Mouse (Mus musculus) left cerebral cortex, postnatal 4 days (tissue): ENCODE data around the gene Ptgdr2. TPM values are rescaled to one million over a fixed set of nuclear protein-coding genes. Genes with fewer than 3 reads are reported as not detected.

ENCODE experiments used
- DNase-seq: peaks from one replicate; pipeline ENCODE4 v3.0.0-alpha.2; 2022
- intact Hi-C: fragments of 180-260 bp; cut with DNase I; formaldehyde crosslinking; loops from one replicate; pipeline ENCODE4 v1.15.1; 2025
- total RNA-seq, 2 experiments: library from RNA; stranded (reverse); gene quantifications; 2 replicates each; pipeline ENCODE4 v1.2.3; 2021

Gene Ptgdr2
- total RNA-seq, 2 experiments from 2014 or later, result 0.28 to 0.38 TPM

GRCm38 (mm10) chr19:10926666-10927065 is 10.3 kb upstream of the Ptgdr2 start:
- DNase-seq, result no peak
- intact Hi-C loops, result no loop called here

- intact Hi-C loops, result no loop called here
- DNase-seq, result no peak
Measured at GRCm38 (mm10) chr19:10930641-10931040, 6.3 kb upstream of the Ptgdr2 start.

- DNase-seq, result no peak
- intact Hi-C loops, result no loop called here
Measured at GRCm38 (mm10) chr19:10935029-10935428, 1.9 kb upstream of the Ptgdr2 start.

GRCm38 (mm10) chr19:10936077-10936476 is 883 bp upstream of the Ptgdr2 start:
- intact Hi-C loops, result no loop called here
- no peak for DNase-seq

- intact Hi-C loops, result no loop called here
- DNase-seq, result no peak
Measured at GRCm38 (mm10) chr19:10938771-10939170, 1.8 kb downstream of the Ptgdr2 start.

- intact Hi-C loops, result no loop called here
- DNase-seq, result peak; percentile 86
Measured at GRCm38 (mm10) chr19:10940097-10940800, 3.3 kb downstream of the Ptgdr2 start.

GRCm38 (mm10) chr19:10940801-10941457 is 4.0 kb downstream of the Ptgdr2 start:
- intact Hi-C loops, result no loop called here
- DNase-seq, result peak; percentile 36

GRCm38 (mm10) chr19:10943955-10944354 is 7.0 kb downstream of the Ptgdr2 start:
- DNase-seq, result no peak
- intact Hi-C loops, result no loop called here

- no peak for DNase-seq
- intact Hi-C loops, result no loop called here
Measured at GRCm38 (mm10) chr19:10946506-10946905, 9.5 kb downstream of the Ptgdr2 start.

- intact Hi-C loops, result no loop called here
Measured at GRCm38 (mm10) chr19:10947219-10947618, 10.3 kb downstream of the Ptgdr2 start.

GRCm38 (mm10) chr19:10948416-10948815 is 11.5 kb downstream of the Ptgdr2 start:
- no peak for DNase-seq
- intact Hi-C loops, result no loop called here

More at GRCm38 (mm10) chr19:10947219-10947618, 10.3 kb downstream of the Ptgdr2 start:
- DNase-seq, result no peak

GRCm38 (mm10) chr19:10949112-10949511 is 12.2 kb downstream of the Ptgdr2 start, which contains the start of gene Ccdc86:
Gene Ccdc86, minus strand, starts transcription at chr19:10949266.
- peak; percentile 97 for DNase-seq
- intact Hi-C loops, result no loop called here

- intact Hi-C loops, result no loop called here
- no peak for DNase-seq
Measured at GRCm38 (mm10) chr19:10949558-10949957, 12.6 kb downstream of the Ptgdr2 start.

GRCm38 (mm10) chr19:10952021-10952939 is 15.3 kb downstream of the Ptgdr2 start:
- intact Hi-C loops, result no loop called here
- DNase-seq, result peak; percentile 28

GRCm38 (mm10) chr19:10959085-10959977 is 22.4 kb downstream of the Ptgdr2 start:
- DNase-seq, result peak; percentile 44
- intact Hi-C loops, result no loop called here

GRCm38 (mm10) chr19:10959978-10960346 is 23.0 kb downstream of the Ptgdr2 start:
- intact Hi-C loops, result loop anchor here (5.0 kb wide), 1 partner anchor 293 kb away; no protein-coding TSS in a partner anchor
- DNase-seq, result no peak

GRCm38 (mm10) chr19:10965721-10966120 is 28.8 kb downstream of the Ptgdr2 start:
- intact Hi-C loops, result no loop called here

GRCm38 (mm10) chr19:10968578-10968977 is 31.6 kb downstream of the Ptgdr2 start:
- intact Hi-C loops, result no loop called here
- DNase-seq, result no peak

More at GRCm38 (mm10) chr19:10965721-10966120, 28.8 kb downstream of the Ptgdr2 start:
- no peak for DNase-seq

GRCm38 (mm10) chr19:10970457-10970856 is 33.5 kb downstream of the Ptgdr2 start:
- no peak for DNase-seq
- intact Hi-C loops, result no loop called here

- DNase-seq, result no peak
- intact Hi-C loops, result no loop called here
Measured at GRCm38 (mm10) chr19:10972660-10973059, 35.7 kb downstream of the Ptgdr2 start.
